Mouse (Mus musculus) 416B (cell line): ENCODE measurements around the gene Syce1.
"Not testable (repeated sequence)": the region's sequence is repeated elsewhere in the genome, so short reads cannot be mapped to it uniquely, and the experiment has no call there.

ENCODE experiments used
- DNase-seq: peaks from one replicate; pipeline ENCODE4 v3.0.0; 2011; ENCODE audit warnings: low read depth

The Syce1 gene

DNA sequence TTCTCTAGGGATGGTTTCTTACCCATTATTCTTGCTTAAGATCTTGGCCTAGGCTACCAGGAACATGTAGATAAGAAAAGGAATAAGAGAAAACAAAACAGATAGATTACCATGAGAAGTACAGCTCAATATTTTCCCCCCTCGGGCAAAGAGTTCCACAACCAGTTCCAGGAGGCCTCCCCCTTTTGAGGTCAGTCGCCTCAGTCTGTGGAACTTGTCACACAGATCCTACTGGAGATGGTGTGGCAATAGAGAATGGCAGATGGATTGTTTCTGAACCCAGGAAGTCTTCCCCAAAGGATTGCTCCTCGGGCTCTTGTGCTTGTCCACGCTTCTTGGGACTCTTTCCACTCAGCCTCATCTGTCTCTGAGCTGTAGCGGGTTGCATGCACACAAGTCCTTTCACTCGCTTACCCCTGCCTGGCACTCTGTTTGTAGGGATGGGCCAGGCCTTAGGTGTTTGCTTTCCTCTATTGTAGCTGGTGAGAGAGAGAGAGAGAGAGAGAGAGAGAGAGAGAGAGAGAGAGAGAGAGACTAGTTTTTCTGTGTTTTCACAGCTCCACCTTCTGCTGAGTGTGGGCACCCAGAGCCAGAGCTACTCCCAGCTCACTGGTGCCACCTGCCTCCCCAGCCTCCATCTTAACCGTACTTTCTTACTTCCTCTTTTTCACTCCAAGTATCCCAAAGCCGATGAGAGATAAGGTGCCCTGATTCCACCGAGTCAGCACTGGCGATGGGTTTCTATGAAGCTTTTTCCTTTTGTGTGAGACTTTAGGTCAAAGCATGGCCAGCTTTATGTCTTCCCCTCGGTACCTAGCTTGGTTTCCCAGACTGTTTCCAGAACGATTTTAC lies 21.5 kb downstream of the Syce1 start:
- DNase-seq, result peak; percentile 49

DNA sequence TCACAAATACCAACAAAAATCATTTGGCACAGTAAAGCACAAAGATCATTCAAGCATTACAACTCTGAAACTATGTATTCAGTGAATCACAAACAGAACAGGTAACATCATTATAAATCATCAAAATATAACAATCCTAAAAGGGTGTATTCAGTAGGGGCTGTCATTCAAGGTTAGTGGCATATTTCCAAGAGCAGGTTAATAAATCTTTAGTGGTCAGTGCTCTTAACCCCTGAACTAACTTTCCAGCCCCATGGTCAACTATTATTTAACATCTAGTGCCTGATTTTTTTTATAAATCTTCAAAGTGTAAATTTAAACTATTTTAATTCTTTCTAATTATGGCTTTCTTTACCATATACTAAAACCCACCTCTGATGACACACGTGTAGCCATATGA lies 22.3 kb downstream of the Syce1 start:
- not testable (repeated sequence) for DNase-seq

DNA sequence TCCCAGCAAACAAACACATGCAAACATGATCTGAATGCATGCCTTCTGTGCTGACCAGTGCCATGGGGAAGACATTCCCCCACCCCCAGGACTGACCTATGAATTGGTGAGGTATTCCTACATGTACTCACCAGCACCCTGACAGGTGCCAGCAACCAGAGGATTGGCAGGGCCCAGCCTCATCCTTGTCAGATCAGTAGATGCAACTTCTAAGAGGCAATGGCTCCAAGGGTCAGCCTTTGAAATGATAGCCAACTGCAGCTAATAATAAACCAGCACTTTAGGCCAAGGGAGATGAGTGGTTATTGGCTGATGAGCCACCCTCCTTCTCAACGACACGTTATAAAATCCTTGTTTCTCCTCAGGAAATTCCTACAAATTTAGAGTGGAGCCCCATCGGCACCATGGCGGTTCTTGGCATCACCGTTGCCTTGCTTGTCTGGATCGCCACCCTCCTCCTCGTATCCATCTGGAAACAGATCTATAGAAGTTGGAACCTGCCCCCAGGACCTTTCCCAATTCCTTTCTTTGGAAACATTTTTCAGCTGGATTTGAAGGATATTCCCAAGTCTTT lies 24.1 kb downstream of the Syce1 start, which contains the start of gene Cyp2e1:
TSS of gene Cyp2e1 (plus strand) at position 293 of the 574 bp plus-strand sequence.
- no peak for DNase-seq

DNA sequence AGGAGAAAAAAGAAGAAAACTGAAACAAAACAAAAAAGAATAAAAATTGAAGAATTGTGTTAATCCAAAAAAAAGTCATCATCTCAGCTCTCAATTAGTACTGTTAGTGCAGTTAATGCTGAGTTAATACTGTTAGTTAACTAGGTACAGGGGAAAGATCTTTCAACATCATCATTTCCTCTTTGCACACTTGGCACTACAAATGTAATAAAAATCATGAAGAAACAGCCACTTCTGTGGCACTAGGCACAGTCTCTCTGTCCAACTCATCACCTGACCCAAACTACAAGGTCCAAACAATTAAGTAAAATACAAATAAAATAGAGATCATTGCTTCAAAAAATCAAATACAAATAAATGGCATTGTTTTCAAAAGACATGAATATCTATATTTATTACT lies 27.0 kb downstream of the Syce1 start:
- DNase-seq, result no peak

DNA sequence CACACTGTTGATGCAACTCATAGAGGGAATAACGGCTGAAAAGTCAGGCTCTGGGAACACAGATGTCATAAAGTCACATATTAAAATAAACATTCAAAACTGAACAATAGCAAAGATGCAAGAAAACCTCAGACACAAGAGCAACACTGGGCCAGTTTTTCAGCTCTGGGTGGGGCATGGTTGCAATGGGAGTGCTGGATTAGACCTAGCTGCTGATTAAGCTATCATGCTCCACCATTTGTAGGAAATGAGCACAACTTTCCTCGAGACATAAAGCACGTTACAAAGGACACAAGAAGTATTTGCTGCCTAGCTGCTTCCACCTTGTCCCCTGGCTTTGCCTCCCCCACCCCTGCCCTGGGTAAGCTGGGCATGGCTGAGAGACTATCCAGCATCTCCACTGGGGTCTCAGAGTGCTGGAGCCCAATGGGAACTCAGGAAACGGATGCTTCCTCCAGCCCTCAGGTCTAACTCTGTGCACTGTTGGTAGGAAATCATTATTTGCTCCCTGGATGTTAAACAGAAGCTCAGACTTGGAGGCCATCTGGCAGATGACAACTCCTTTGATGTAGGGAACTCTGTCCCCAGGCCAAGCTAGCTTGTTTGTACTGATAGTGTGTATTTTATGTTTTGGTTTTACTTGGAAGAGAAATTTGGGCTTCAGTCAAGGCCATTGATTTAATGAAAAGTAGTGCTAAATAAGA lies 31.3 kb downstream of the Syce1 start:
- no peak for DNase-seq

DNA sequence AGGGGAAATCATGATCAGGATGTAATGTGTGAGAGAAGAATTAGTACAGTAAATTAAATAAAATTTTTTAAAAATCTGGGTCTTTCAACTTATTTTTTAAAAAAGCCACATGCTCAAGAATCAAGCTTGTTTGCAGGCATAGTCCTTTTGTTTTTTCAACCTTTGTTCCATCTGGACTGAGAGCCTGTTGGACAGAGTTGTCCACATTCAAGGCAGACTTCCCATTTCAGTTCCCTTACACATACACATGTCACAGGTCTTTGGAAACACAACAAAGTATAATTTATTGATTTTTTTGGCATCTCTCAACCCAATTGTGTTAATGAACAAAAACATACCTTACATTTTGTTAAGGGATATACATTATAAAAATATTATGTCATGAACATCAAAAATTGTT lies 33.1 kb downstream of the Syce1 start:
- no peak for DNase-seq

DNA sequence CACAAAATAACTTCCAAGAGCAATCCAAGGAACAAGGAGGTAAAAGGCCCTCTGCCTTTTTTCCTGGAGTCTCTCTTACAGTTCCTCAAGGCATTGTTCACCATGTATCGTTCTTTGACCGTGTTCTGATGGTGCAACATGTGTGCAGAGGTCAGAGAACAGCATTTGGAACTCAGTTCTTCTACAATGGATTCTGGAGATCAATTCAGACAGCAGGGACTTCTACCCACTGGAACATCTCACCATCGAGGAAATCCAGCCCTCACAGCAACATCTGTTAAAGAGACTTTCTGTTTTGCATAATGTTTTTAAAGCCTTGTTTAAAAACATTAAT lies 38.9 kb downstream of the Syce1 start:
- no peak for DNase-seq

DNA sequence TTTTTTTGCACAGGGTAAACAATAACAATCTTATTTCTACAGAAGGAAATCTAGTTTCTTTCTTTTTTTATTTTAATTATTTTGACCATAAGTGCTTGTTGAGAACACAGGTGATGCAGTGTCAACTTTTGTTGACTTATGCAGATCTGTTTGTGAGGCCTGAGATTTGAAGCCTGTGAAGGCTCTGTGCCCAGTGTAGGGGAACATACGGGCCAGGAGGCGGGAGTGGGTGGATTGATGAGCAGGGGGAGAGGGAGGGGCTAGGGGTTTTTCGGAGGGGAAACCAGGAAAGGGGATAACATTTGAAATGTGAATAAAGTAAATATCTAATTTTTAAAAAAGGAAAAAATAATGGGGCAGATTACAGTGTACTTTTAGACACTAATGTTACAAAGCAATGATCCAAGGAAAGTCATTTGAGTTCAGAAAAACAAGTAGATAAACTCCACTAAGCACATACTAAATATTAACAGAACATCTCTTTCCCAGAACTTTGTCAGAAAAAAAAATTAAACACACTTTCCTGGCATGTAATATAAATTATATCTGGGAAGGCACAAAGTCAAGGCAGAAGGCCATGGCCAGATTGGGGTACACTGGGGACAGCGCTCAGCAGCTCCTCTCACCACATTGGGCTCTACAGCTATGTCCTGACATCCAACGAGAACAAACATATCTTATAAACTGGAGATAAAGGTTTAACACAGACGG lies 39.4 kb downstream of the Syce1 start:
- DNase-seq, result no peak

DNA sequence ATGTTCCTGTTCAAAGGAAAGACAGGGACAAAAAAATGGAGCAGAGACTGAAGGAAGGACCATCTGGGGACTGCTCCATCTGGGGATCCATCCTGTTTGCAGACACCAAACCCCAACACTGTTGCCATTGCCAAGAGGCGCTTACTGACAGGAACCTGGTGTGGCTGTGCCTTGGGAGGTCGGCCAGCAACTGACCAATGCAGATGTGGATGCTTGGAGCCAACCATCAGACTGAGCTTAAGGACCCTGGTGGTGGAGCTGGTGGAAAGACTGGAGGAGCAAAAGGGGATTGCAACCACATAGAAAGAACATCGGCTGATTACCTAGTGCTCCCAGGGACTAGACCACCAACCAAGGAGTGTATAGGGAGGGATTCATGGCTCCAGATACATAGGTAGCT lies 40.2 kb downstream of the Syce1 start:
- DNase-seq, result no peak

DNA sequence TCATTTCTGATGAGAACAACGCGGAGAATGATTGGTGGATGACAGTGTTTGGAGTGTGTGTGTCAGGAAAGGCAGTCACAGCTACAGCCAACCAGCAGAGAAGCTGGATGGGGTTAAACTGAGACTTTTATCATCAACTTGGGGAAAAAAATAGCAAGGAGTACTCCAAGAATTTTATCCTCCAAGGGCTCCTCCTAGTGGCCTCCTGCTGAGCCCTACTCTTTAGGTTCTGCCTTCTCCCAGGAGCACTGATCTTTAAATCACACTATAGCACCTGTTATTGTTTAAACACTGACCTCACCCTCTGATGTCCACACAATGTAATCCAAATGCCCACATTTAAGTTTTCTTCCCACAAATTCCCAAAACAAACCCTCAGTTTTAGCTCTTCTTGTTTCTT lies 54.5 kb downstream of the Syce1 start:
- peak; percentile 5 for DNase-seq
